Mouse (Mus musculus) heart, postnatal 14 days (tissue): ENCODE measurements around the gene Rela. TPM values are rescaled to one million over a fixed set of nuclear protein-coding genes. Genes with fewer than 3 reads are reported as not detected.
A peak's percentile ranks its signal among the peaks of the same experiment; 100 is the strongest.

Experiments
- DNase-seq, 2 experiments: peaks; one replicate each; pipeline ENCODE4 v3.0.0; 2021 to 2022
- intact Hi-C: fragments of 180-260 bp; cut with DNase I; formaldehyde crosslinking; loops from one replicate; pipeline ENCODE4 v1.15.1; 2025
- microRNA-seq, 2 experiments: library from miRNA; unstranded; fragments of <30 nt; microRNA quantifications; one replicate each; pipeline ENCODE4 v1.2.0; 2021 to 2022
- total RNA-seq, 2 experiments: library from RNA; stranded (reverse); gene quantifications; 2 replicates each; pipeline ENCODE4 v1.2.3; 2021

Rela gene
- total RNA-seq, 2 experiments from 2014 or later, result 25.8 to 29.9 TPM

DNA sequence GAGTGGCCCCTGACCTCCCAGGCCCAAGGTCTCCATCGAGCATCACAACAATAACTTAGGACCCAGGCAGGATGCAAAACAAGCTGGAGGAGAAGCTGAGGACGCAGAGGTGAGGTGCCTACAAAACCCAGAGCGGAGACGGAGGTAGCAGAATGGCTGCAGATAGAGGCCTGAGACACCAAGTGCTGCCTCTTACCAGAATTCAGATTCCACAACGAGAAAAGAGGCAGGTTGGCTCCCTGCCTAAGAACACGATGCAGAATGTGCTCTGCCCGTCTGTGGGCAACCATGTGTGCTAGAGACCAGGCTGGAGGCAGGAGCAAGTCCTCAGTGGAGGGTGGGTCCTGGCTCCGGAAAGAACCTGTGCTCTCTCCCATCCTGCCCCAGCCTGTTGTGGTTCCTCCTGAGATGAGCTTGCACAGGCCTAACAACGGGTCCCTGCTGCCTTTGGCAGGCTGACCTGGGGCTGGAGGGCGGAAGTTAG, 55.7 kb downstream of the Rela start:
- intact Hi-C loops, result no loop called here
- DNase-seq, result peak in 1 of 2 experiments; percentile 28

GRCm38 (mm10) chr19:5693801-5694200, 56.5 kb downstream of the Rela start:
- no peak for DNase-seq
- intact Hi-C loops, result no loop called here

DNA sequence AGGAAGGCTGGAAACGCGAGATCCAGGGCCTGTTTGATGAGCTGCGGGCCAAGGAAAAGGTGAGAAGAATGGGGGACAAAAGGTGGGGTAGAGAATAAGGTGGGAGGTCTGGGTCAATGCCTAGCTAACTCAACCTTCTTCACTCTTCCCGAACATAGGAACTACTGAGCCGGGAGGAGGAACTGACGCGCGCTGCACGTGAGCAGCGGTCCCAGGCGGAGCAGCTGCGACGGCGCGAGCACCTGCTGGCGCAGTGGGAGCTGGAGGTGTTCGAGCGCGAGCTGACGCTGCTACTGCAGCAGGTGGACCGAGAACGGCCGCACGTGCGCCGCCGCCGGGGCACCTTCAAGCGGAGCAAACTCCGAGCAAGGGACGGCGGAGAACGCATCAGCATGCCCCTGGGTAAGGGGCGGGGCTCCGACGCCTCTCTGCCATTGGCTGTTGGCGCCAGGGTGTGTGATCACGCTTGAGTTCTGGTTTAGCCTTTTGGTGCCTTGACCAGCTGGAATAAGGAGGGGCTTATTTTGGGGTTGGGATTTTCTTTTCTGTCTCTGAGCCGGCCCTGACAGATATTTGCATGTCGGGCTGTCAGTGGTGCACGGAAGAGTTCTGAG, 58.7 kb downstream of the Rela start:
- no peak for DNase-seq
- intact Hi-C loops, result no loop called here

Small RNA genes within 50 kb of the gene (microRNA-seq; reads per million reads assigned to microRNA genes)
- gene Mir6987, result 0.27 to 1.6 reads per million in 2 experiments

Other genes with a start within 250 kb of the Rela start
- gene Sart1, start 248.8 kb upstream of the Rela start, total RNA-seq, result 10 to 100 TPM; 47.5 to 49.5 TPM
- gene Tsga10ip, start 235.0 kb upstream of the Rela start, total RNA-seq, result under 1 TPM; 0.31 to 0.90 TPM
- 100 to 1,000 TPM; 252 to 264 TPM for gene Drap1, start 212.5 kb upstream of the Rela start, total RNA-seq
- 10 to 100 TPM; 39.9 to 41.9 TPM for gene AI837181, start 212.3 kb upstream of the Rela start, total RNA-seq
- not detected for gene Fosl1, start 189.9 kb upstream of the Rela start, total RNA-seq
- gene Ccdc85b, start 179.6 kb upstream of the Rela start, total RNA-seq, result 10 to 100 TPM in 1 of 2 experiments, 1 to 10 TPM in 1; 10.0 to 11.2 TPM
- 10 to 100 TPM; 55.7 to 63.2 TPM for gene Fibp, start 176.9 kb upstream of the Rela start, total RNA-seq
- gene Ctsw, start 169.0 kb upstream of the Rela start, total RNA-seq, result under 1 TPM in 1 of 2 experiments, not detected in 1; 0.71 TPM
- gene Efemp2, start 163.5 kb upstream of the Rela start, total RNA-seq, result 10 to 100 TPM; 17.9 to 18.3 TPM
- gene Mus81, start 149.1 kb upstream of the Rela start, total RNA-seq, result 10 to 100 TPM; 22.2 to 24.9 TPM
- 100 to 1,000 TPM; 274 to 350 TPM for gene Cfl1, start 147.0 kb upstream of the Rela start, total RNA-seq
- 1 to 10 TPM in 1 of 2 experiments, under 1 TPM in 1; 0.93 to 1.2 TPM for gene 1700020D05Rik, start 133.7 kb upstream of the Rela start, total RNA-seq
- gene Snx32, start 126.9 kb upstream of the Rela start, total RNA-seq, result 1 to 10 TPM; 6.6 to 8.5 TPM
- not detected for gene Ovol1, start 76.8 kb upstream of the Rela start, total RNA-seq
- gene Ap5b1, start 69.5 kb upstream of the Rela start, total RNA-seq, result 1 to 10 TPM; 2.3 to 3.5 TPM
- gene Rnaseh2c, start 35.6 kb upstream of the Rela start, total RNA-seq, result 10 to 100 TPM; 50.8 to 51.8 TPM
- 10 to 100 TPM; 28.4 to 30.8 TPM for gene Kat5, start 27.2 kb upstream of the Rela start, total RNA-seq
- 10 to 100 TPM; 32.7 to 33.8 TPM for gene Sipa1, start 26.2 kb downstream of the Rela start, total RNA-seq
- gene Map3k11, start 51.3 kb downstream of the Rela start, total RNA-seq, result 10 to 100 TPM; 35.9 to 37.2 TPM
- 10 to 100 TPM; 24.0 to 24.9 TPM for gene Pcnx3, start 51.4 kb downstream of the Rela start, total RNA-seq
- not detected for gene Kcnk7, start 66.9 kb downstream of the Rela start, total RNA-seq
- 100 to 1,000 TPM; 124 to 141 TPM for gene Ehbp1l1, start 88.8 kb downstream of the Rela start, total RNA-seq
- gene Fam89b, start 92.2 kb downstream of the Rela start, total RNA-seq, result 10 to 100 TPM; 38.6 to 40.1 TPM
- 10 to 100 TPM; 47.2 to 55.5 TPM for gene Ltbp3, start 103.4 kb downstream of the Rela start, total RNA-seq
- gene Scyl1, start 133.9 kb downstream of the Rela start, total RNA-seq, result 10 to 100 TPM; 66.2 to 67.2 TPM
- 10 to 100 TPM; 15.6 to 15.8 TPM for gene Frmd8, start 237.8 kb downstream of the Rela start, total RNA-seq
- 1 to 10 TPM; 3.3 to 4.5 TPM for gene Slc25a45, start 240.3 kb downstream of the Rela start, total RNA-seq